Mouse (Mus musculus) MEL (cell line): ENCODE data around the gene Tmprss6. TPM values are rescaled to one million over a fixed set of nuclear protein-coding genes. Genes with fewer than 3 reads are reported as not detected.

Experiments used
- DNase-seq: peaks from one replicate; pipeline ENCODE4 v3.0.0; 2011; ENCODE audit warnings: low read depth, low spot score
- H3K27ac ChIP-seq: 2 replicates; pipeline ENCODE4 v1.5.1; 2012; ENCODE audit warnings: low read depth, mild to moderate bottlenecking, control low read depth, low read length, moderate library complexity; ENCODE audit not compliant: control insufficient read depth
- H3K27me3 ChIP-seq, 2 experiments: fragments of 150-350 bp in 1 of 2; sonication (generic) in 1 of 2; 2 replicates each; pipeline ENCODE4 v1.6.1; 2012; ENCODE audit warnings: low read length in 2 of 2, mild to moderate bottlenecking in 2 of 2, improper control_type of control experiment in 1 of 2, moderate library complexity in 1 of 2; ENCODE audit not compliant: insufficient read depth in 2 of 2, control insufficient read depth in 1 of 2
- H3K36me3 ChIP-seq, 2 experiments: 2 replicates each; pipeline ENCODE4 v1.6.1; 2012 to 2014; ENCODE audit warnings: low read length in 2 of 2, improper control_type of control experiment in 1 of 2, inconsistent platforms in 1 of 2, mild to moderate bottlenecking in 1 of 2; ENCODE audit not compliant: insufficient read depth in 2 of 2, control insufficient read depth in 1 of 2
- H3K4me1 ChIP-seq, 2 experiments: fragments of 150-350 bp in 1 of 2; sonication (generic) in 1 of 2; 2 replicates each; pipeline ENCODE4 v1.6.1; 2012; ENCODE audit warnings: low read length in 2 of 2, improper control_type of control experiment in 1 of 2, mild to moderate bottlenecking in 1 of 2; ENCODE audit not compliant: insufficient read depth in 2 of 2, control insufficient read depth in 1 of 2
- H3K4me3 ChIP-seq, 2 experiments: fragments of 150-350 bp in 1 of 2; sonication (generic) in 1 of 2; 2 replicates each; pipeline ENCODE4 v1.5.1; 2012; ENCODE audit warnings: low read depth in 2 of 2, low read length in 2 of 2, mild to moderate bottlenecking in 2 of 2, moderate library complexity in 2 of 2, control low read depth in 1 of 2, improper control_type of control experiment in 1 of 2; ENCODE audit not compliant: control insufficient read depth in 1 of 2, insufficient read depth in 1 of 2
- H3K79me2 ChIP-seq: 2 replicates; pipeline ENCODE4 v1.6.1; 2012; ENCODE audit warnings: mild to moderate bottlenecking, low read length, moderate library complexity; ENCODE audit not compliant: control insufficient read depth, poor library complexity, insufficient read depth
- H3K9ac ChIP-seq: 2 replicates; pipeline ENCODE4 v1.6.1; 2012; ENCODE audit warnings: low read depth, mild to moderate bottlenecking, control low read depth, low read length, moderate library complexity; ENCODE audit not compliant: control insufficient read depth, poor library complexity, severe bottlenecking
- H3K9me3 ChIP-seq: fragments of 150-350 bp; sonication (generic); replicated peaks from 2 replicates; pipeline ENCODE4 v1.6.1; 2012; ENCODE audit warnings: mild to moderate bottlenecking, low read length, improper control_type of control experiment, moderate library complexity; ENCODE audit not compliant: insufficient read depth
- CHD1 ChIP-seq: IDR thresholded peaks from 2 replicates; pipeline ENCODE4 v1.6.1; 2012; ENCODE audit warnings: low read depth, mild to moderate bottlenecking, inconsistent platforms, low read length, improper control_type of control experiment
- CHD2 ChIP-seq: IDR thresholded peaks from 2 replicates; pipeline ENCODE4 v1.6.1; 2011; ENCODE audit warnings: low read length, improper control_type of control experiment
- CTCF ChIP-seq, 3 experiments: IDR thresholded peaks in 2 of 3; conservative IDR thresholded peaks in 1 of 3; 2 replicates each; pipeline ENCODE4 v1.5.1; 2011 to 2012; ENCODE audit warnings: low read length in 3 of 3, low read depth in 2 of 3, mild to moderate bottlenecking in 2 of 3, improper control_type of control experiment in 1 of 3, inconsistent platforms in 1 of 3, mixed read lengths in 1 of 3, moderate library complexity in 1 of 3; ENCODE audit not compliant: control insufficient read depth in 1 of 3, insufficient read depth in 1 of 3, poor library complexity in 1 of 3, severe bottlenecking in 1 of 3
- E2F4 ChIP-seq: IDR thresholded peaks from 2 replicates; pipeline ENCODE4 v1.6.1; 2011; ENCODE audit warnings: low read depth, low read length, improper control_type of control experiment, borderline replicate concordance
- ELF1 ChIP-seq: IDR thresholded peaks from 2 replicates; pipeline ENCODE4 v1.6.1; 2014; ENCODE audit warnings: low read depth, mild to moderate bottlenecking, inconsistent platforms, low read length, improper control_type of control experiment, moderate library complexity
- EP300 ChIP-seq, 2 experiments: IDR thresholded peaks; 2 replicates each; pipeline ENCODE4 v1.6.1; 2011; ENCODE audit warnings: improper control_type of control experiment in 2 of 2, low read length in 2 of 2, low read depth in 1 of 2, mild to moderate bottlenecking in 1 of 2
- ETS1 ChIP-seq: IDR thresholded peaks from 2 replicates; pipeline ENCODE4 v1.6.1; 2012; ENCODE audit warnings: low read depth, mild to moderate bottlenecking, inconsistent platforms, low read length, improper control_type of control experiment, moderate library complexity
- GABPA ChIP-seq: IDR thresholded peaks from 2 replicates; pipeline ENCODE4 v1.6.1; 2012; ENCODE audit warnings: low read depth, mild to moderate bottlenecking, inconsistent platforms, low read length, improper control_type of control experiment, moderate library complexity
- HCFC1 ChIP-seq: IDR thresholded peaks from 2 replicates; pipeline ENCODE4 v1.6.1; 2012; ENCODE audit warnings: low read depth, mild to moderate bottlenecking, inconsistent platforms, low read length, improper control_type of control experiment, moderate library complexity
- JUND ChIP-seq: IDR thresholded peaks from 2 replicates; pipeline ENCODE4 v1.6.1; 2011; ENCODE audit warnings: low read depth, mild to moderate bottlenecking, improper control_type of control experiment, low read length
- KAT2A ChIP-seq: conservative IDR thresholded peaks from 2 replicates; pipeline ENCODE4 v1.6.1; 2012; ENCODE audit warnings: low read depth, low read length, improper control_type of control experiment, inconsistent platforms
- MAZ ChIP-seq: IDR thresholded peaks from 2 replicates; pipeline ENCODE4 v1.6.1; 2012; ENCODE audit warnings: low read depth, mild to moderate bottlenecking, inconsistent platforms, low read length, improper control_type of control experiment
- MEF2A ChIP-seq: IDR thresholded peaks from 2 replicates; pipeline ENCODE4 v1.6.1; 2014; ENCODE audit warnings: low read depth, mild to moderate bottlenecking, inconsistent platforms, low read length, improper control_type of control experiment; ENCODE audit not compliant: poor library complexity, insufficient replicate concordance, severe bottlenecking; ENCODE audit errors: extremely low read depth
- MXI1 ChIP-seq: IDR thresholded peaks from 2 replicates; pipeline ENCODE4 v1.6.1; 2011; ENCODE audit warnings: mild to moderate bottlenecking, low read depth, low read length, improper control_type of control experiment
- MYC ChIP-seq: IDR thresholded peaks from 2 replicates; pipeline ENCODE4 v1.6.1; 2011; ENCODE audit warnings: low read depth, mild to moderate bottlenecking, low read length, improper control_type of control experiment, moderate library complexity
- POLR2A ChIP-seq, 2 experiments: IDR thresholded peaks; 2 replicates each; pipeline ENCODE4 v1.6.1; 2011 to 2012; ENCODE audit warnings: low read length in 2 of 2, mild to moderate bottlenecking in 2 of 2, control low read depth in 1 of 2, improper control_type of control experiment in 1 of 2, low read depth in 1 of 2, moderate library complexity in 1 of 2; ENCODE audit not compliant: control insufficient read depth in 1 of 2, insufficient read depth in 1 of 2, poor library complexity in 1 of 2
- POLR2AphosphoS2 ChIP-seq: IDR thresholded peaks from 2 replicates; pipeline ENCODE4 v1.6.1; 2011; ENCODE audit warnings: low read length, improper control_type of control experiment
- RAD21 ChIP-seq: IDR thresholded peaks from 2 replicates; pipeline ENCODE4 v1.6.1; 2011; ENCODE audit warnings: mild to moderate bottlenecking, low read depth, low read length, improper control_type of control experiment
- RCOR1 ChIP-seq: IDR thresholded peaks from 2 replicates; pipeline ENCODE4 v1.6.1; 2012; ENCODE audit warnings: low read depth, mild to moderate bottlenecking, inconsistent platforms, low read length, improper control_type of control experiment
- SIN3A ChIP-seq: IDR thresholded peaks from 2 replicates; pipeline ENCODE4 v1.6.1; 2012; ENCODE audit warnings: low read length, improper control_type of control experiment, inconsistent platforms
- SMC3 ChIP-seq: IDR thresholded peaks from 2 replicates; pipeline ENCODE4 v1.6.1; 2011; ENCODE audit warnings: low read depth, low read length, improper control_type of control experiment
- TAL1 ChIP-seq: IDR thresholded peaks from 2 replicates; pipeline ENCODE4 v1.6.1; 2012; ENCODE audit warnings: mild to moderate bottlenecking, inconsistent platforms, low read length, moderate library complexity, mixed read lengths
- TCF12 ChIP-seq: IDR thresholded peaks from 2 replicates; pipeline ENCODE4 v1.6.1; 2014; ENCODE audit warnings: low read depth, mild to moderate bottlenecking, inconsistent platforms, low read length, improper control_type of control experiment, moderate library complexity
- UBTF ChIP-seq: IDR thresholded peaks from 2 replicates; pipeline ENCODE4 v1.6.1; 2012; ENCODE audit warnings: low read depth, mild to moderate bottlenecking, inconsistent platforms, low read length, improper control_type of control experiment, moderate library complexity, borderline replicate concordance; ENCODE audit not compliant: insufficient read depth
- ZC3H11A ChIP-seq: IDR thresholded peaks from 2 replicates; pipeline ENCODE4 v1.6.1; 2012; ENCODE audit warnings: low read depth, mild to moderate bottlenecking, inconsistent platforms, low read length, improper control_type of control experiment
- ZKSCAN1 ChIP-seq: IDR thresholded peaks from 2 replicates; pipeline ENCODE4 v1.6.1; 2012; ENCODE audit warnings: low read depth, mild to moderate bottlenecking, inconsistent platforms, low read length, improper control_type of control experiment, moderate library complexity
- ZMIZ1 ChIP-seq: IDR thresholded peaks from 2 replicates; pipeline ENCODE4 v1.6.1; 2012; ENCODE audit warnings: low read depth, mild to moderate bottlenecking, inconsistent platforms, low read length, improper control_type of control experiment, moderate library complexity
- ZNF384 ChIP-seq: IDR thresholded peaks from 2 replicates; pipeline ENCODE4 v1.6.1; 2012; ENCODE audit warnings: low read depth, mild to moderate bottlenecking, inconsistent platforms, low read length, improper control_type of control experiment
- polyA plus RNA-seq, 2 experiments: library from polyadenylated mRNA; stranded (reverse) in 1 of 2; unstranded in 1 of 2; fragments of >175 nt in 1 of 2; fragments of >200 nt in 1 of 2; gene quantifications; 2 replicates each; pipeline versions ENCODE4 v1.2.1 to v1.2.4; 2012; ENCODE audit warnings: low replicate concordance in 2 of 2, low read depth in 1 of 2; ENCODE audit not compliant: insufficient read length in 2 of 2, insufficient read depth in 1 of 2, missing spikeins in 1 of 2
- total RNA-seq: library from RNA; depleted of rRNA; stranded (reverse); fragments of 300-350 nt; gene quantifications from 2 replicates; pipeline ENCODE4 v1.2.3, GENCODE M21; 2012

Tmprss6 gene
- total and polyA plus RNA-seq, 3 experiments: 0.11 to 0.12 TPM; not detected in 1

DNA sequence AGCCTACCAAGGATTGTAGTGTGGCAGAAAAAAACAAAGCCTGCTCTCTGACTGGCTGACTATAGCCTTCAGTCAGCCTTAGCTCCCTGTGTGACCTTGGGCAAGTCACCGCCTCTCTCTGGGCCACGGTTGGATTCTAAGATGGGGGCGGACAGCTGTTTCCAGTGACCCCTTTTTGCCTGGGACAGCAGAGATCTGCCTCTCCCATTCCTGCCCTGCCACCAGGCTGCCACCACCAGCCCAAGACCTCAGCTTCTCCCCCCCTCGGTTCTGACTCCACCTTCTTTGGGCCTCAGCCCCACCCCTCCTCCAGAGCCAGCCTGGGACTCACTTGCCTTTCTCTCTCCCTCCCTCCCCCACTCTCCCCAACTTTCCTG is 30.4 kb downstream of the Tmprss6 start:
- H3K4me1 ChIP-seq: peaks cover 13 to 21% of the 10 kb centered on the region in 2 experiments
- H3K79me2 ChIP-seq: no peaks in the 10 kb centered on the region
- peak overlapping the region; percentile 60 for H3K27ac ChIP-seq
- peak overlapping the region; percentile 41 to 48; a peak in 3 of 4 replicates for H3K4me3 ChIP-seq
- no peaks in the 10 kb centered on the region for H3K27me3 ChIP-seq
- TF ChIP-seq ELF1: no peak
- TF ChIP-seq HCFC1: no peak
- TF ChIP-seq GABPA: no peak
- TF ChIP-seq TAL1: no peak
- TF ChIP-seq RAD21: no peak
- TF ChIP-seq ZC3H11A: no peak
- no peak for TF ChIP-seq ZMIZ1
- no peak for TF ChIP-seq MEF2A
- no peak for TF ChIP-seq SMC3
- TF ChIP-seq E2F4: no peak
- no peak for TF ChIP-seq ZKSCAN1
- TF ChIP-seq POLR2AphosphoS2: no peak
- no peak for TF ChIP-seq UBTF
- no peak for TF ChIP-seq MYC
- no peak for DNase-seq
- H3K9ac ChIP-seq: peak overlapping the region; percentile 26
- H3K36me3 ChIP-seq: peaks cover 0 to 7% of the 10 kb centered on the region in 2 experiments; a peak in 2 of 4 replicates
- no peaks in the 10 kb centered on the region for H3K9me3 ChIP-seq

DNA sequence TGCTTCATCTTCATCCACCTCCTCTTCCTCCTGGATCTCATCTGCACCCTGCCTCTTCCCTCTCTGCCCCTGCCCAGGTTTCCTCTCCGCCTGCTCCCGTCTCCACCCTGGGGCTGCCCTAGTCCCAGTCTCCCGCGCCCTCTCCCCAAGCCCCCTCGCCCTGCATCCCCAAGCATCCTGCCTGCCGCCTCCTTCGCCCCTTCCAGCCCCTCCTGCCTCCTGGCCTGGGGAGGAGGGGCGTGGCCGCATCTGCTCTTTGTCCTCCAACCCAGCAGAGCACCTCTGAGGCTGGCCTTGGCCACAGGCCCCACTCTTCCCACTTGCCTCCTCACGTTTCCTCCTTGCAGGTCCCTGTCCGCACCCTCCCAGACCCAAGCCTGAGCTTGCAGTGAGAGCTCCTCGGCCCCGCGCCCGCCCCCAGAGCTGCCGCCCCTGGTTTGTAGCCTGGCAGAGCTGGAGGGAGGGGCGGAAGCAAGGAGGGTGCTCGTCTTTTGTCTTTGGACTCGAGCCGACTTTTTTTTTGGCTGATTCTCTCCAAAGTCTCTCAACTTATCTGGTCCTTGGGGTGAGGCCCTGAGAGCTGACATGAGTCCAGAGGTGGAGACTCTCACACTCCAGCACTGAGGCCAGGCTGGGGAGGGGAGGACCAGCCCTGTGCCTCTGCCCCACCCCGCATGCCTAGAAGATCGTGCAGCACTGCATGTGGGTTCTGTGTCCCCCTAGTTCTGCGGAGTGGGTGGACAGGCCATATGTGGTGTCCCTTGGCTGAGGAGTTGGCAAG is 31.0 kb downstream of the Tmprss6 start:
- TF ChIP-seq MXI1 (no peak), UBTF (no peak), EP300 (IDR thresholded peaks at IDR 0.05; ENCODE audit: low read depth in 1 of 2, low read length in 2 of 2) (0 out of 4 replicates have a peak, but pooled peaks of 1 of the 2 experiments have one; percentile 31), ETS1 (peak; percentile 38; the same call in 1 of the 2 replicates), RCOR1 (peak; percentile 29; the same call in 1 of the 2 replicates), MEF2A (no peak), KAT2A (no peak), CTCF (IDR thresholded peaks at IDR 0.05 in 2 of 3, conservative IDR thresholded peaks at IDR 0.05 in 1 of 3; ENCODE audit: control insufficient read depth in 1 of 3, insufficient read depth in 1 of 3, low read depth in 2 of 3, low read length in 3 of 3, poor library complexity in 1 of 3, severe bottlenecking in 1 of 3) (no peak), ZNF384 (peak; percentile 86), POLR2A (IDR thresholded peaks at IDR 0.05; ENCODE audit: control insufficient read depth in 1 of 2, insufficient read depth in 1 of 2, low read depth in 1 of 2, low read length in 2 of 2, poor library complexity in 1 of 2) (peak in 1 of 2 experiments; percentile 50; a peak in 1 of 4 replicates), CHD2 (no peak), TCF12 (no peak), ELF1 (0 out of 2 replicates have a peak, but pooled peaks have one; percentile 38), CHD1 (no peak), JUND (no peak), MAZ (peak; percentile 73), ZKSCAN1 (no peak), SIN3A (peak; percentile 24; the same call in 1 of the 2 replicates)
- no peaks in the 10 kb centered on the region for H3K27me3 ChIP-seq
- peaks cover 0 to 7% of the 10 kb centered on the region in 2 experiments; a peak in 2 of 4 replicates for H3K36me3 ChIP-seq
- peak overlapping the region; percentile 60 for H3K27ac ChIP-seq
- peaks cover 13 to 21% of the 10 kb centered on the region in 2 experiments for H3K4me1 ChIP-seq
- H3K4me3 ChIP-seq: peak overlapping the region; percentile 41 to 48
- peak overlapping the region; percentile 33 for H3K9ac ChIP-seq
- H3K79me2 ChIP-seq: no peaks in the 10 kb centered on the region
- peak; percentile 89 for DNase-seq
- H3K9me3 ChIP-seq: no peaks in the 10 kb centered on the region
